Mouse (Mus musculus): Measurements from ENCODE around the gene Ccnd3. TPM values are rescaled to one million over a fixed set of nuclear protein-coding genes. Genes with fewer than 3 reads are reported as not detected.
A peak's percentile ranks its signal among the peaks of the same experiment; 100 is the strongest.

The Ccnd3 gene
- polyA plus RNA-seq, 1 experiment from 2014 or later: 214 TPM

DNA sequence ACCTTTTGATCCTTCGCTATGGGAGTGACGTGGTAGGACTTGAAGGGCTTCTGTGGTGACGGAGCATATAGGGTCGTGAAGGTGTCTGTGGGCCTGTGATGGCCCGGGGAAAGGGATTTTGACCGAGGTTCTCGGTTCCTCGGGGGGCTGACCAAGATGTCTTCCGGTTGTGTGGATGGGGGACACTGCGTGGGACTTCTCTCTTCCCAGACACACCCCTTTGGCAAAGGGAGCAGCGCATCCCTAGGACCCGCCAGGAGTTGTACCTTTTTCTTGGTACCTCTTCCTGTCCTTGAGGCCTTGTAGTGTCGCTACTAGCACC lies 106.8 kb downstream of the Ccnd3 start:
- Histone ChIP-seq H3K9ac (replicated peaks; ENCODE audit: low read depth) (peak overlapping the region; percentile 77), H3K27me3 (replicated peaks; ENCODE audit: insufficient read depth, low read length) (no peaks in the 10 kb centered on the region), H3K4me2 (replicated peaks; ENCODE audit: low read depth, low read length) (peak overlapping the region; percentile 91), H3K36me3 (ENCODE audit: insufficient read depth, low read length) (no peaks in the 10 kb centered on the region), H3K4me1 (ENCODE audit: insufficient read depth, low read depth, low read length) (peaks cover 16% of the 10 kb centered on the region; the same call in 1 of the 2 replicates), H3K4me3 (ENCODE audit: low read depth, low read length) (peak overlapping the region; percentile 80), H3K27ac (ENCODE audit: low read length) (peak overlapping the region; percentile 75; the same call in 1 of the 2 replicates), H3K9me3 (ENCODE audit: low read length) (no peaks in the 10 kb centered on the region)
- DNase-seq (ENCODE audit: low spot score): no peak
- no peak for ATAC-seq
- under 1% methylated on average over 13 of the region's 13 CpGs for WGBS
- TF ChIP-seq EP300 (IDR thresholded peaks at IDR 0.05) (0 out of 2 replicates have a peak, but pooled peaks have one; percentile 5), CTCF (IDR thresholded peaks at IDR 0.05) (no peak)

DNA sequence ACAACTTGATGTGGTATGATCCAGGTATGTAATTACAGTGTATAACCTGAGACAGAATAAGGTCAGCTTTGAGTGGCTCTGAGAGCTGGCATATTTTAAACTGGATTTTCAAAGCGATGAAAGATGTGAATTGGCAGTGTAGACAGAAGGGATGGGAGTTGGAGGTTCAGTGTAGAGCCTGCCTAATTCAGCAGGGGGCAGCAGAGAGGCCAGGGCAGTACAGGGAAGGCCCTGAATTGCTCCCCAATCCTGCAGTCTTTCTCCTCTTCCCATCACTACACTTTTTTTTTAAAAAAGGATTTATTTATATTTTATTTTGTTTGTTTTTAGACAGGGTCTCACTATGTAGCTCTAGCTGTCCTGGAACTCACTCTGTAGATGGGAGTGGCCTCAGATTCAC lies 109.2 kb downstream of the Ccnd3 start:
- H3K27ac ChIP-seq (ENCODE audit: low read length): no peak overlapping the region
- no peak overlapping the region for H3K9ac ChIP-seq (replicated peaks; ENCODE audit: low read depth)
- ATAC-seq (no peak), DNase-seq (ENCODE audit: low spot score) (peak; percentile 51)
- 71% methylated on average over 1 of the region's 1 CpGs for WGBS
- no peak overlapping the region for H3K4me3 ChIP-seq (ENCODE audit: low read depth, low read length)
- no peaks in the 10 kb centered on the region for H3K9me3 ChIP-seq (ENCODE audit: low read length)
- peaks cover 16% of the 10 kb centered on the region; the same call in 1 of the 2 replicates for H3K4me1 ChIP-seq (ENCODE audit: insufficient read depth, low read depth, low read length)
- no peaks in the 10 kb centered on the region for H3K27me3 ChIP-seq (replicated peaks; ENCODE audit: insufficient read depth, low read length)
- H3K4me2 ChIP-seq (replicated peaks; ENCODE audit: low read depth, low read length): no peak overlapping the region
- H3K36me3 ChIP-seq (ENCODE audit: insufficient read depth, low read length): 0 out of 2 replicates have a peak, but pooled peaks cover 2% of the 10 kb centered on the region
- TF ChIP-seq CTCF (IDR thresholded peaks at IDR 0.05) (peak; percentile 73), EP300 (IDR thresholded peaks at IDR 0.05) (no peak)

DNA sequence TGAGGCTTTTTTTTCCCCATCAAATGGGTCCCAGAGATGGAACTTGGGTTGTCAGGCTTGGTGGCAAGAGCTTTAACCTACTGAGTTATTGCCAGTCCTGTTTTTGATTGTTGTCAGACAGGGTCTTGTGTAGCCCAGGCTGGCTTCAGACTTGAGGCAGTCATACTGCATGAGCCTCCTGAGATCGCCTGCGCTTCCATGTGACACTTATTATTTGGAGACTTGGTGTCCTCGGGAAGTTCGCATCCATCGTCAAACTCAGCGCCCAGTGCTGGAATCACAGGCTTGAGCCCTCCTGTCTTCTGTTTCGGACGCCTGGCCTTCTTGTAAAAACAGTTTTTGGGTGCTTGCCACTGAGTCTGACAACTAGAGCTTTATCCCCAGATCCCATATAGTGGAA lies 111.3 kb downstream of the Ccnd3 start:
- Histone ChIP-seq H3K36me3 (ENCODE audit: insufficient read depth, low read length) (0 out of 2 replicates have a peak, but pooled peaks cover 2% of the 10 kb centered on the region), H3K9ac (replicated peaks; ENCODE audit: low read depth) (no peak overlapping the region), H3K9me3 (ENCODE audit: low read length) (no peaks in the 10 kb centered on the region), H3K27ac (ENCODE audit: low read length) (no peak overlapping the region), H3K4me2 (replicated peaks; ENCODE audit: low read depth, low read length) (no peak overlapping the region), H3K4me1 (ENCODE audit: insufficient read depth, low read depth, low read length) (peaks cover 9% of the 10 kb centered on the region; the same call in 1 of the 2 replicates), H3K4me3 (ENCODE audit: low read depth, low read length) (no peak overlapping the region), H3K27me3 (replicated peaks; ENCODE audit: insufficient read depth, low read length) (no peaks in the 10 kb centered on the region)
- WGBS: 90% methylated on average over 8 of the region's 8 CpGs
- no peak for TF ChIP-seq EP300 (IDR thresholded peaks at IDR 0.05)
- no peak for TF ChIP-seq CTCF (IDR thresholded peaks at IDR 0.05)
- DNase-seq (ENCODE audit: low spot score): no peak
- no peak for ATAC-seq

DNA sequence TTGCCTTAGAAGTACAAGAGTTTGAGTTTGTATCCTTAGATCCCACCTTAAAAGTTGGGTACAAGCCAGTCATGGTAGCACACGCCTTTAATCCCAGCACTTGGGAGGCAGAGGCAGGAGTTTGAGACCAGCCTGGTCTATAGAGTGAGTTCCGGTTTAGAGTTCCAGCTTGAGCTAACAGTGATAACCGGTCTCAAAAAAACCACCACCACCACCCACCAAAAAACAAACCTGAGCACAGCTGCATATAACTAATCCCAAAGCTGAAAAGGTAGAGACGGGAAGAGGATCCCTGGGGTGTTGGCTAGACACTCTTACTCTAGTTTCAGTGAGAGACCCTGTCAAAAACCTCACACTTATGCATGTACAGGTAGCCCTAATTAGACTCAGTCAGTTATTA lies 111.8 kb downstream of the Ccnd3 start:
- no peak overlapping the region for H3K9ac ChIP-seq (replicated peaks; ENCODE audit: low read depth)
- TF ChIP-seq CTCF (IDR thresholded peaks at IDR 0.05) (no peak), EP300 (IDR thresholded peaks at IDR 0.05) (no peak)
- peaks cover 9% of the 10 kb centered on the region; the same call in 1 of the 2 replicates for H3K4me1 ChIP-seq (ENCODE audit: insufficient read depth, low read depth, low read length)
- 0 out of 2 replicates have a peak, but pooled peaks cover 2% of the 10 kb centered on the region for H3K36me3 ChIP-seq (ENCODE audit: insufficient read depth, low read length)
- ATAC-seq: no peak
- H3K27me3 ChIP-seq (replicated peaks; ENCODE audit: insufficient read depth, low read length): no peaks in the 10 kb centered on the region
- 90% methylated on average over 4 of the region's 4 CpGs for WGBS
- no peak overlapping the region for H3K4me3 ChIP-seq (ENCODE audit: low read depth, low read length)
- H3K4me2 ChIP-seq (replicated peaks; ENCODE audit: low read depth, low read length): no peak overlapping the region
- DNase-seq (ENCODE audit: low spot score): no peak
- H3K9me3 ChIP-seq (ENCODE audit: low read length): no peaks in the 10 kb centered on the region
- H3K27ac ChIP-seq (ENCODE audit: low read length): no peak overlapping the region

DNA sequence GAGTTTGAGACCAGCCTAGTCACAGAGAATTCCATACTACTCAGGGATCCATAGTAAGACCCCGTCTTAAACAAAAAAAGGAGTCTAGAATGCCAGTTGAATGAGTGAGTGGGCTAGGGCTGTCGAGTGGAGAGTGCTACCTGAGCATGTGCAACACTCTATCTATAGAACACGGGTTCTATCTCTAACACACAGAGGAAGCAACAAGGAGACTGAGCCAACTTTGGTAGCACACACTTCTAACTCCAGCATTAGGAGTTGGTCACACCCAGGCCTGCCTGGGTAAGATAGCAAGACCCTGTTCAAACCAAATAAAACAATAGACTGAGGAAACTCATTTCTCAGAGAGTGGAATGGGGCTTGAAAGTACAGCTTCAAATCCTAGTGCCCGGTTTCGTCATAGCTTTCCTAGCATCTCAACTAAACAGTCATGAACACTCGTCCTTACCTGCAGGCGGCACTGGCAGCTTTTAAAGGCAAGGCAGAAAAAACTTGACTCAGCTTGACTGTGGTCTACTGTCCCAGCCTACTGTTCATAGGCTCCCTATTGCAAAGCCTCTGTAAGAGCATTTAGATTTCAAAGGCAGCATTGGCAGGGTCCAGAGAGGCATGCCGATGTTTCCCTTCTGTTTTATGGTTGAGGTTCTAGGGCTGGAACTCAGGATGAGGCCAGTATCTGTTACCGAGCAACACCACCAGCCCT lies 112.9 kb downstream of the Ccnd3 start:
- H3K4me2 ChIP-seq (replicated peaks; ENCODE audit: low read depth, low read length): no peak overlapping the region
- no peak overlapping the region for H3K27ac ChIP-seq (ENCODE audit: low read length)
- no peaks in the 10 kb centered on the region for H3K27me3 ChIP-seq (replicated peaks; ENCODE audit: insufficient read depth, low read length)
- H3K4me1 ChIP-seq (ENCODE audit: insufficient read depth, low read depth, low read length): no peaks in the 10 kb centered on the region
- DNase-seq (ENCODE audit: low spot score) (no peak), ATAC-seq (no peak)
- TF ChIP-seq CTCF (IDR thresholded peaks at IDR 0.05): no peak
- no peak for TF ChIP-seq EP300 (IDR thresholded peaks at IDR 0.05)
- no peak overlapping the region for H3K4me3 ChIP-seq (ENCODE audit: low read depth, low read length)
- no peak overlapping the region for H3K9ac ChIP-seq (replicated peaks; ENCODE audit: low read depth)
- H3K9me3 ChIP-seq (ENCODE audit: low read length): no peaks in the 10 kb centered on the region
- H3K36me3 ChIP-seq (ENCODE audit: insufficient read depth, low read length): peaks cover 6% of the 10 kb centered on the region; the same call in 1 of the 2 replicates
- WGBS: 86% methylated on average over 9 of the region's 9 CpGs

DNA sequence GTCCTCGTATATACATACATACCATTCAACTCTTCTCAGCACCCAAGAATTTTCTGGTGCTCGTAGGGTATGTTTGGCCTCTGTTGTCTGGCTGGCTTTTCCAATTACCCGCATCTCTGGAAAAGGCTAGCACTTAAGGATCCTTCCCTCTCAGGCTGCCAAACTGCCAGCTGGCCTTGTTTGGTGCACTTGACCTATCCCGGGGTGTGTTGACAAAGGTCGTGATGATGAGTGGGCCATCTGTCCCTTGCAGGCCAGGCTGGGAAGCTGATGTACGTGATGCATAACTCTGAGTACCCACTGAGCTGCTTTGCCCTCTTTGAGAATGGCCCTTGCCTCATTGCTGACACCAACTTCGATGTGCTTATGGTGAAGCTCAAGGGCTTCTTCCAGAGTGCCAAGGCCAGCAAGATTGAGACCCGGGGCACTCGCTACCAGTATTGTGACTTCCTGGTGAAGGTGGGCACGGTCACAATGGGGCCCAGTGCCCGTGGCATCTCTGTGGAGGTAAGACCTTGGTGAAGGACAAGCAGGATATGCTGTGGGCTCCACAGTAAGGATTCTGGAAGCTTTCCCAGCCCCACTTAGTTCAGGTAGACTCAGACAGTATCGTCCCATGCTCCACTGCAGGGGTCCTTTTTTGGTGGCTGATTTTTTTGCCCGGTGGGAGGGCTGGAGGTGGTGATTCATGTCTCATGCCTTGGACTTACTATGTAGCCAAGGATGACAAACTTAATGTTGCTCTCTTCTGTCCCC lies 113.9 kb downstream of the Ccnd3 start:
- 77% methylated on average over 13 of the region's 13 CpGs for WGBS
- Histone ChIP-seq H3K9me3 (ENCODE audit: low read length) (no peaks in the 10 kb centered on the region), H3K4me2 (replicated peaks; ENCODE audit: low read depth, low read length) (no peak overlapping the region), H3K4me1 (ENCODE audit: insufficient read depth, low read depth, low read length) (no peaks in the 10 kb centered on the region), H3K4me3 (ENCODE audit: low read depth, low read length) (no peak overlapping the region), H3K9ac (replicated peaks; ENCODE audit: low read depth) (no peak overlapping the region), H3K36me3 (ENCODE audit: insufficient read depth, low read length) (peaks cover 14% of the 10 kb centered on the region), H3K27me3 (replicated peaks; ENCODE audit: insufficient read depth, low read length) (no peaks in the 10 kb centered on the region), H3K27ac (ENCODE audit: low read length) (no peak overlapping the region)
- ATAC-seq: no peak
- DNase-seq (ENCODE audit: low spot score): no peak
- no peak for TF ChIP-seq CTCF (IDR thresholded peaks at IDR 0.05)
- TF ChIP-seq EP300 (IDR thresholded peaks at IDR 0.05): no peak
